Mouse (Mus musculus): ENCODE data around the gene Tmem156.
A peak's percentile ranks its signal among the peaks of the same experiment; 100 is the strongest.
"Not testable (repeated sequence)": the region's sequence is repeated elsewhere in the genome, so short reads cannot be mapped to it uniquely, and the experiment has no call there.

Gene Tmem156

GRCm38 (mm10) chr5:65091921-65092320 lies at the start of gene Tmem156:
TSS of gene Tmem156 (minus strand) at chr5:65092132.
- DNase-seq, result no peak

GRCm38 (mm10) chr5:65141242-65141641 lies 49.3 kb upstream of the Tmem156 start:
- no peak for DNase-seq

GRCm38 (mm10) chr5:65137073-65137472 lies 45.1 kb upstream of the Tmem156 start:
- DNase-seq, result no peak

- no peak for DNase-seq
Measured at GRCm38 (mm10) chr5:65136159-65136558, 44.2 kb upstream of the Tmem156 start.

- DNase-seq, result peak; percentile 17
Measured at GRCm38 (mm10) chr5:65131211-65131879, 39.4 kb upstream of the Tmem156 start.

GRCm38 (mm10) chr5:65130528-65131210 lies 38.7 kb upstream of the Tmem156 start:
- DNase-seq, result no peak

GRCm38 (mm10) chr5:65128481-65128880 lies 36.5 kb upstream of the Tmem156 start:
- DNase-seq, result no peak

- DNase-seq, result no peak
Measured at GRCm38 (mm10) chr5:65126137-65126536, 34.2 kb upstream of the Tmem156 start.

- DNase-seq, result no peak
Measured at GRCm38 (mm10) chr5:65122616-65123015, 30.7 kb upstream of the Tmem156 start.

- DNase-seq, result no peak
Measured at GRCm38 (mm10) chr5:65119918-65120317, 28.0 kb upstream of the Tmem156 start.

GRCm38 (mm10) chr5:65119495-65119894 lies 27.6 kb upstream of the Tmem156 start:
- no peak for DNase-seq

GRCm38 (mm10) chr5:65116789-65117188 lies 24.9 kb upstream of the Tmem156 start:
- DNase-seq, result no peak

GRCm38 (mm10) chr5:65113323-65113722 lies 21.4 kb upstream of the Tmem156 start:
- DNase-seq, result no peak

- not testable (repeated sequence) for DNase-seq
Measured at GRCm38 (mm10) chr5:65112225-65112624, 20.3 kb upstream of the Tmem156 start.

- no peak for DNase-seq
Measured at GRCm38 (mm10) chr5:65107773-65108432, 16.0 kb upstream of the Tmem156 start.

GRCm38 (mm10) chr5:65106876-65107772 lies 15.2 kb upstream of the Tmem156 start, which contains the start of gene Klhl5:
TSS of gene Klhl5 (plus strand) at chr5:65107539.
- DNase-seq, result peak; percentile 82

GRCm38 (mm10) chr5:65102641-65103042 lies 10.7 kb upstream of the Tmem156 start:
- no peak for DNase-seq

- no peak for DNase-seq
Measured at GRCm38 (mm10) chr5:65102026-65102640, 10.2 kb upstream of the Tmem156 start.

GRCm38 (mm10) chr5:65101621-65102020 lies 9.7 kb upstream of the Tmem156 start:
- DNase-seq, result no peak

GRCm38 (mm10) chr5:65101209-65101608 lies 9.3 kb upstream of the Tmem156 start:
- DNase-seq, result no peak

- DNase-seq, result no peak
Measured at GRCm38 (mm10) chr5:65100002-65100401, 8.1 kb upstream of the Tmem156 start.

GRCm38 (mm10) chr5:65097457-65097856 lies 5.5 kb upstream of the Tmem156 start:
- DNase-seq, result no peak

Data from right cerebral cortex, adult 18-20 months (tissue).